8 mouse cellular contexts compared by ENCODE assay signal in genomic region chr5:128601036-128602019, GRCm38 (mm10). TPM values are rescaled to one million over a fixed set of nuclear protein-coding genes. Genes with fewer than 3 reads are reported as not detected.
A peak's percentile ranks its signal among the peaks of the same experiment; 100 is the strongest.
DNase-seq lines count a peak whose midpoint lies in the region; ATAC-seq and TF ChIP-seq lines count a peak whose summit lies in the region.

No protein-coding gene starts in this region.

- H3K4me1 ChIP-seq in heart, embryonic 14.5 days (ENCODE audit: control insufficient read depth in 2 of 2, insufficient read depth in 2 of 2, low read length in 2 of 2) = peaks cover 15 to 23% of the 10 kb centered on the region in 2 experiments; a peak in 3 of 4 replicates
- peaks cover 87% of the 10 kb centered on the region for H3K4me1 ChIP-seq in E14TG2a.4 (replicated peaks; ENCODE audit: low read depth, low read length)
- H3K4me1 ChIP-seq in embryonic facial prominence, embryonic 10.5 days = peaks cover 88% of the 10 kb centered on the region
- peaks cover 30% of the 10 kb centered on the region for H3K4me1 ChIP-seq in intestine, embryonic 16.5 days (ENCODE audit: control insufficient read depth, insufficient read depth, low read length)
- peaks cover 57% of the 10 kb centered on the region for H3K4me1 ChIP-seq in midbrain, embryonic 15.5 days

- 1% methylated on average over 84 of the region's 87 CpGs for WGBS in heart, embryonic 14.5 days
- under 1% methylated on average over 87 of the region's 87 CpGs for WGBS in embryonic facial prominence, embryonic 10.5 days
- under 1% methylated on average over 75 of the region's 87 CpGs for WGBS in intestine, embryonic 16.5 days
- under 1% methylated on average over 86 of the region's 87 CpGs for WGBS in midbrain, embryonic 15.5 days

- peak overlapping the region; percentile 45; the same call in 1 of the 2 replicates for H3K9ac ChIP-seq in heart, embryonic 14.5 days (ENCODE audit: low read length)
- H3K9ac ChIP-seq in intestine, embryonic 16.5 days (ENCODE audit: low read depth, low read length) = peak overlapping the region; percentile 68
- peak overlapping the region; percentile 52 for H3K9ac ChIP-seq in midbrain, embryonic 15.5 days

- no peak for TF ChIP-seq CTCF in E14TG2a.4 (conservative IDR thresholded peaks at IDR 0.05; ENCODE audit: low read length)

- intact Hi-C loops in heart, postnatal 14 days (cut with DNase I) = no loop called here

- peak overlapping the region; percentile 59 to 63 for H3K4me3 ChIP-seq in heart, embryonic 14.5 days (ENCODE audit: control insufficient read depth in 1 of 2, insufficient read depth in 1 of 2, low read depth in 1 of 2, low read length in 2 of 2)
- H3K4me3 ChIP-seq in E14TG2a.4 (replicated peaks; ENCODE audit: low read length) = peak overlapping the region; percentile 84
- peak overlapping the region; percentile 84 for H3K4me3 ChIP-seq in embryonic facial prominence, embryonic 10.5 days
- H3K4me3 ChIP-seq in intestine, embryonic 16.5 days (ENCODE audit: low read length) = peak overlapping the region; percentile 69
- peak overlapping the region; percentile 61 for H3K4me3 ChIP-seq in midbrain, embryonic 15.5 days

- no peak for ATAC-seq in heart, embryonic 14.5 days (ENCODE audit: insufficient number of reproducible peaks, insufficient read depth, low FRiP score, low read depth)
- peak; percentile 65 for ATAC-seq in intestine, embryonic 16.5 days
- ATAC-seq in midbrain, embryonic 15.5 days (replicated peaks) = no peak

- H3K9me3 ChIP-seq in heart, embryonic 14.5 days (ENCODE audit: control insufficient read depth, low read length) = no peaks in the 10 kb centered on the region
- H3K9me3 ChIP-seq in E14TG2a.4 (ENCODE audit: low read length) = no peaks in the 10 kb centered on the region
- H3K9me3 ChIP-seq in embryonic facial prominence, embryonic 10.5 days = no peaks in the 10 kb centered on the region
- H3K9me3 ChIP-seq in intestine, embryonic 16.5 days (ENCODE audit: control insufficient read depth, low read length) = no peaks in the 10 kb centered on the region
- H3K9me3 ChIP-seq in midbrain, embryonic 15.5 days = no peaks in the 10 kb centered on the region

- DNase-seq in heart, postnatal 14 days = no peak
- peak; percentile 59 for DNase-seq in embryonic facial prominence, embryonic 10.5 days (ENCODE audit: low spot score)
- no peak for DNase-seq in spleen, postnatal 10 days (ENCODE audit: low spot score in 2 of 2)
- no peak for DNase-seq in layer of hippocampus, adult 11-12 months (ENCODE audit: low spot score)

- peak overlapping the region; percentile 96 for H3K4me2 ChIP-seq in heart, embryonic 14.5 days (ENCODE audit: low read length)
- peak overlapping the region; percentile 97 for H3K4me2 ChIP-seq in intestine, embryonic 16.5 days (ENCODE audit: low read depth, low read length)
- H3K4me2 ChIP-seq in midbrain, embryonic 15.5 days = peak overlapping the region; percentile 93

- H3K27me3 ChIP-seq in heart, embryonic 14.5 days (ENCODE audit: control insufficient read depth, insufficient read depth, low read length) = peaks cover 89% of the 10 kb centered on the region
- peaks cover 40% of the 10 kb centered on the region for H3K27me3 ChIP-seq in E14TG2a.4 (ENCODE audit: insufficient read depth, low read length)
- H3K27me3 ChIP-seq in embryonic facial prominence, embryonic 10.5 days (replicated peaks; ENCODE audit: low read depth, poor library complexity, severe bottlenecking) = peaks cover 92% of the 10 kb centered on the region
- H3K27me3 ChIP-seq in intestine, embryonic 16.5 days (replicated peaks; ENCODE audit: control insufficient read depth, insufficient read depth, low read length) = peaks cover 49% of the 10 kb centered on the region
- H3K27me3 ChIP-seq in midbrain, embryonic 15.5 days (replicated peaks) = peaks cover 3% of the 10 kb centered on the region

- H3K27ac ChIP-seq in heart, embryonic 14.5 days (replicated peaks in 1 of 2; ENCODE audit: control insufficient read depth in 1 of 2, insufficient read depth in 1 of 2, low read depth in 2 of 2, low read length in 2 of 2) = no peak overlapping the region
- H3K27ac ChIP-seq in embryonic facial prominence, embryonic 10.5 days (replicated peaks) = peak overlapping the region; percentile 91
- peak overlapping the region; percentile 54; the same call in 1 of the 2 replicates for H3K27ac ChIP-seq in intestine, embryonic 16.5 days (ENCODE audit: low read length)
- H3K27ac ChIP-seq in midbrain, embryonic 15.5 days = peak overlapping the region; percentile 79

- H3K36me3 ChIP-seq in heart, embryonic 14.5 days (ENCODE audit: control insufficient read depth, insufficient read depth, low read length) = no peaks in the 10 kb centered on the region
- H3K36me3 ChIP-seq in E14TG2a.4 (ENCODE audit: insufficient read depth, low read length) = peaks cover 15% of the 10 kb centered on the region
- H3K36me3 ChIP-seq in embryonic facial prominence, embryonic 10.5 days (replicated peaks) = peaks cover 3% of the 10 kb centered on the region; the same call in 1 of the 2 replicates
- H3K36me3 ChIP-seq in intestine, embryonic 16.5 days (ENCODE audit: control insufficient read depth, insufficient read depth, low read length) = no peaks in the 10 kb centered on the region
- H3K36me3 ChIP-seq in midbrain, embryonic 15.5 days (replicated peaks) = no peaks in the 10 kb centered on the region

RNA-seq across cellular contexts. Expression of gene Fzd10, which starts 0.7 kb away (rescaled TPM):
- polyA plus RNA-seq in heart, embryonic 14.5 days (2014; fragmentation: Nextera tagmentation; extraction: Ambion mirVana) = 0.23 and 0.39 TPM in 2 replicates
- under 1 TPM; 0.12 to 0.54 TPM for total RNA-seq in heart, postnatal 14 days (2021)
- 3.1 and 4.3 TPM in 2 replicates for polyA plus RNA-seq in embryonic facial prominence, embryonic 10.5 days (2016; fragmentation: Nextera tagmentation; extraction: Ambion mirVana)
- polyA plus RNA-seq in intestine, embryonic 16.5 days (2015; fragmentation: Nextera tagmentation; extraction: Ambion mirVana) = 0.47 and 0.53 TPM in 2 replicates
- polyA plus RNA-seq in midbrain, embryonic 15.5 days (2015; fragmentation: Nextera tagmentation; extraction: Ambion mirVana) = 5.9 and 6.7 TPM in 2 replicates

Comparison
In these comparisons a context has a peak if more than half of its experiments do, and no peak if none do; other contexts are left out.
1. H3K27ac ChIP-seq: peak in embryonic facial prominence, embryonic 10.5 days (single experiment), intestine, embryonic 16.5 days (single experiment) and midbrain, embryonic 15.5 days (single experiment); none in heart, embryonic 14.5 days (0 of 2).
2. Peak in every context shown above with its lines, with median percentiles within 50 percentile points of each other: H3K4me2 ChIP-seq, H3K4me3 ChIP-seq and H3K9ac ChIP-seq.